Mouse (Mus musculus): ENCODE measurements around the gene Dgkd.

The Dgkd gene

DNA sequence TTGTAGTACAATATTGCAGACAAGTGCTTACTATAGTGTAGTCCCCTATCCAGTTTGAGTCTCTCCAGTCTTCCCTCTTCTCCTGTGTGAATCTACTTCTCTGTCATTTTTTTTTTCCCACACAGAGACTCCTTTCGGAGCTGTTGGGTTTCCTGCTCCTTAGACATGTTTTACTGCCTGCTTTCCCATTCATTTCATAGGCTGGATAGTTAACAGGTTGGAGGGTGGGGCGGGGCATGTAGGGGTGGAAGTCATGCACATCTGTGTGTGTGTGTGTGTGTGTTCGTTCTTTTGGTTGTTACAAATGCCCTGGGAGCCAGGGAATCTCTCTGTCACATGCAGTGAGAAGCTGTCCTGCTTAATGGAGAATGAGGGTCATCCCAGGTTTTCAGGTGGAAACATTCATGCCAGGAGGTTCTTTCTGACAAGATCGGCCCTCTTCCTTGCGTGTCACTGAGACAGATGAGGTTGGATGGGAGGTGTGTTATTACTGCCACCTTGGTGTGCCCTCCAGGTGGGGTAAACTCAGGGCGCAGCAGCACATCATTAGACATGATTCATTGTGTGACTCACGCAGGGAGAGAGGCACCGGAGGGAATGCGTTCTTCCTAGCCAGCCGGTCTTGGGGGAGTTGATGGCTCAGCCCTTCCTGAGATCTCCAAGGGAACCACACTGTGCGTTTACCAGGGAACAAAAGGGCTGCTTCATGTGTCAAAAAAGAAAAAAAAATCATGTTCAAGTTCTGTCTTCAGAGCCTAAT, 4.7 kb upstream of the Dgkd start:
- no peak for DNase-seq (ENCODE audit: low read depth, low spot score)

DNA sequence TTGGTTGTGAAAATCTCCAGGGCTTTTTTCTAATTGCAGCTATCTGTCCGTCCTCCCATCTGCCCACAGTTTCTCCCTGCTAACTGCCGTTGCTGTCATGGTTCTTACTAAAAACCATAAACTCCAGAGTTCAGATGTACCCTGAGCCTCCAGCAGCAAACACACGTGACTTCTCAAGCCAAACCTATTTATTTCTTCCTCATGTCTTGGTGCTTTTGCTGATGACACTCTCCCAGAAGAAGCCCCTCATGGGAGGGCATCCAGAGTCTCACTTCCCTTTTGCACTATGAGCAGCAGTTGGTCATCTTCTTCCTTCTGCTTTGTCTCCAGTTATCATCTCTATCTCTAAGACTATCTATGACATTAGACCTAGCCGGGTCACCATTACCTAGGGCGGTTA, 3.8 kb upstream of the Dgkd start:
- DNase-seq (ENCODE audit: low read depth, low spot score) = no peak

DNA sequence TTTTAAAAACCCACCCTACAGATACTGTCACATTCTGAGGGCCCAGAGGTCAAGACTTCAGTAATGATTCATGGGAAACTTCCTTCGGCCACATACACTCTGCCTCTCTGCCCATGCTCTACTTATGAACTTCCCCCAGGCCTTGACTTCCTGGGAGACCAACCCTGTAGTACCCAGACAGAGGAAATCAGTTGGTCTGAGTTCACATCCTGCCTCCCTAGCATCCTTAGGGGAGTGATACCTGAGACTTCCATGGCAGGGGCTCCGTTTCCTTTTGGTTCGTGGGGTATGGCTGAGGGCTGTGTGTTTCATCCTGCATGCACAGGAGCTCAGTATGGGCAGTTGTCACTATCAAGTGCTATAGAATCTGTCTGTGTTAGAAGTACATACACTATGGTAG, 1.7 kb upstream of the Dgkd start:
- no peak for DNase-seq (ENCODE audit: low read depth, low spot score)

DNA sequence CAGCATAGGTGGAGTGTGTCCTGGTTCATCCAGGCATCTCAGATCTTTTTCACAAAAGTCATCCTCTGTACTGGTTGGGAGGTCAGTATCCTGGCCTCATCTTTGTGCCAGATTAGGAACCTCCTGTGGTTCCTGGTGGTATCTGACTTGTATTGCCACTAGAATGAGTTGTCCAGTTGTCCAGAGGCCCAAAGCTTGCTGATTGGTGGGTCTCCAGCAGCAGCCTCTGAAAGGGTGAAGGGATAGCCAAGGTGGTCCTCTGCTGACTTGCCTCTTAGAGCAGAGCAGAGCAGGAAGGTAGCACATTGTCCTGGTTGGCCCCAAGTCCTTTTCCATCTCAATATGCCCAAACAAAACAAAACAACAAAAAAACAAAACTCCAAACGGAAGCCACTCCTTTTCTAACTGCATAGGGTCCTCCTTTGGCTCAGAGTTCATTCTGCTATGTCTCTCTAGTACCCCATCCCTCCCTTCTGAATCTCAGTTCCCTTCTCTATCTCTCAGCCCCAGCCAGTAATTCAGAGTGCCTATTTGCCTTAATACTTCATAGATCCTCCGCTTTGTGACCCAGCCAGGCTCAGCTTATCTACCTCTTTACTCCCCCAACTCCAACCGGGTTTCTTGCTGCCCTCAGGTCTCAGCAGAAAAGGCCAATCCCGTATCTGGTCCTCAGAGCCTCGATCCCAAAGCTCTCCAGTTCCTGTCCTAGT, 851 bp upstream of the Dgkd start:
- DNase-seq (ENCODE audit: low read depth, low spot score) = no peak

DNA sequence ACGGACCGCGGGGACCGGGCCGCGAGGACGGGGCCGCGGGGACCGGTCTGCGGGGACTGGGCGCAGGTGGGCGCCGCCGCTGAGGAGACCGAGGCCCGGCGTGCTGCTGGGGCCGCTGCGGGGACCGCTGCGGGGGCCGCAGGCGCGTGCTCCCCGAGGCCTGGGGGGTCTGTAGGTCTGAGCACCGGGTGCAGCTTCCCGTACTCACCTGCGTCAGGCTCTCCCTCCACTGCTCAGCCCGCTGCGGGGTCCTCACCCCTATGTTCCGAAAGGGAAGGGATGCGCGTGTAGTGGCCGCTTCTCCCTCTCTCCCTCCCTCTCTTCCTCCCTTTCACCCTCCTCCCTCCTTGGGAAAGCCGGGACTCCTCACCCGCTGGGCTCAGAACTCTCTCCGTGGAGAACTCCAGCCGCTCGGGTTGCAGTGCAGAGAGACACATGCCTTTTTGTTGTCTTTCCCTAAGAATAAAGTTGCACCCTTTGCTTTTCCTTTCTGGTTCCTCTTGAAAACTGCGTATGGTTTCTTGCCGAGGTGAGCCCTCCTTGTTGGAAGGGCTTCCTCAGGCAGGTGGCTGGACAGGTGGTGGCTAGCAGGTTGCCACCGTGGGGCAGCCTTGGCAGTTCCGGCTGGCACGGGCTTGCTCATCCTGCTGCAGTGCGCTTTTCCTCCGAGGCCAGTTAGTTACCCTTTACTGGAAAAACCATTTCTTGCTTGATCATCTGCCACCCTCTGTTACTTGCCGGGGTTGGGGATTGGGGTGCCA, 694 bp downstream of the Dgkd start:
- DNase-seq (ENCODE audit: low read depth, low spot score) = peak; percentile 16

DNA sequence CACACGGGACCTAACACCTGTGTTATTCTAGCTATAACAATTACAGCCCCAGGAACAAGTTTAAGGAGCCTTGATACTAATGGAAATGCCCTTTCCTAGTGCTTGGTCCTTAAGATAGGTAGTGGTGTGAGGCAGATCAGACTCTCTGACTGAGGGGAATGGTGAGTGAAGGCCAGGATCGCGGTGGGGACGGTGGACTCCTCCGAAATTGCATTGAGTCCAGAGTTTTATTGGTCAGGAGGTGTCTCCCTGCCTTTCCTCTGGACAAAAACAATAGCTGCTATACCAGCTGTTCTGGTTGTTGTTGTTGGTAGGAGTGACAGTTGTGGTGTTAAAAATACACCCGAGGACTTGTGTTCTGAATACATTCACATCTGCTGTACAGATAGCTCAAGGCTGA, 1.3 kb downstream of the Dgkd start:
- DNase-seq (ENCODE audit: low read depth, low spot score) = no peak

DNA sequence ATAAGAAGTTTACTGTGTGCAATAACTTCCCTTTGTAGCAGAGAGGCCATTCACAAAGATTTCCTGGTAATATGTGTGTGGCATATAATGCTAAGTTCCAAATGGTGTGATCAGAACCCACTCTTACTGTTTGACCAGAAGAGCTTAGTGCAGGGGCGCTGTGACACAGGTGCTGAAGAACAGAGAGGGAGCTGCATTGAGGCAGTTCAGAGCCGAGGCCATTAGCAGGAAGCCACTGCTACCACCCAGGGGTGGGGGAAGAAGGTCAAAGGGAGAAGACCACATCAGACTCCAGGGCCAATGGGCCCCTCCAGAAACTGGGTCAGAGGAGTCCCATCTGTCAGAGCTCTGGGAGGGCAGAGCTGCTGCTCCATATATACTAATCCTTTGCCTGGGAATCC, 1.8 kb downstream of the Dgkd start:
- no peak for DNase-seq (ENCODE audit: low read depth, low spot score)

DNA sequence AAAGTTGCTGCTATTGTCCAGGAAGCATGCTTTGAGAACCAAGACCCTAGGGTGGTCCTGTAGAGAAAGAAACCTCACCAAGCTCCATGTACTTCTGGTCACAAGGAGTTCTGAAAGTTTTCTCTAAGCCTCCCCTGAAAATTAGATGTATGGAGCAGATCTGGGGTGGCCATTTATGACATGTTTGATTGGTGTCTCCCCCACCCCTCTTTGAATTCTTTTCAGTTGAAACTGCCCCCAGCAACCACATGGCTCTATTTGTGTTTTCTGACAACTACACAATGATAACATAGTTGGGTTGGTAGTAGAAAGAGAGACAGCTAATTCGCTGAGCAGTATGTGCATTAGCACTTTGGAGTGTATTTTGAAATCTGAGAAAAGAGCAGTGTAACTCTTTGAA, 2.4 kb downstream of the Dgkd start:
- no peak for DNase-seq (ENCODE audit: low read depth, low spot score)

DNA sequence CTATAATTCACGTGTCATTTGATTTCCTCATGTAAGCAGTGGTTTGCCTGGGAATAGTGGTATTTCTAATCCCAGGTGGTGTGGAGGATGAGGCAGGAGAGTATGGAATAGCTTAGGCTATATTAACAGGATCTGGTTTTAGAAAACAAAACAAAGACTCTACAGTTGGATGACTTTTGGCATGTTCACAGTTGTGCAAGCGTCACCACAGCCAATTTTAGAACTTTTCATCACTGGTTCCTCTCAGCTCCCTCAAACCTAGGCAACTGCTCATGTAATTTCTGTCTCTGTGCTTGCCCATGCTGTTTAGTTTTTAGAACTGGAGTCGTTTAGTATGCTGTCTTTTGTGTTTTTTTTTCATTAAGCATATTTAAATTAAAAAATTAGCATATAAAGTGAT, 3.7 kb downstream of the Dgkd start:
- DNase-seq (ENCODE audit: low read depth, low spot score) = no peak

DNA sequence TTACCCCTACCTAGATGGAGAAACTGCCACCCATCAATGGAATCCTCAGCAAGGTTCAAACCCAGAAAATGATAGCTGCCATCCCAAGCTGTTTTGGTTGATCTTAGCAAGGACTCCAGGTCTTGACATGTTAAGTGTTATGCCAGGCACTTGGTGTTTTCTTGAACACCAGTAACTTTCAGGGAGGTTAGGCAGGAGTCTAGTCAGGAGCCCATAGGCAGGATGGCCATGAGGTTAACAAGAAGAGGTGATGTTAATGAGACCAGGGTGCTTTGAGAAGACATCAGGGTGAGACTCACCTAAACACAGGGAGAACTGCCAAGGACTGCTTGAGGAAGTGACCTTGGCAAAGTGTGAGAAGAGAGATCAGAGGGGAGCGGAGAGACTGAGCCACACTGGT, 4.9 kb downstream of the Dgkd start:
- no peak for DNase-seq (ENCODE audit: low read depth, low spot score)

DNA sequence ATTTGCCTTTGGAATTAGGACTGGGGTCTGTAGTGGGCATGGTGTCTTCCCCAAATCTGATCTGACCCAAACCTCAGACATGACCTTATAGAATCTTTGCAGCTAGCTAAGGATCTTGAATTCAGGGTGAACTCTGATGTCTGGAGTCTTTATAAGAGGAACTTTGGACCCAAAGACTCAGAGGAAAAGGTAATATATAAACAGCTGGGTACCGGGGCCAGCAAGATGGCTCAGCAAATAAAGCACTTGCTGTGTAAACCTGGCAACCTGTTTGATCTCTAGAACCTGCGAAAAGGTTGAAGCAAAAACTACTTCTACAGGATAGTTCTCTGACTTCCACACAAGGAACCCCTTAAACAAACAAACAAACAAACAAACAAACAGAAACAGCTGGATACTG, 5.4 kb downstream of the Dgkd start:
- DNase-seq (ENCODE audit: low read depth, low spot score) = no peak

DNA sequence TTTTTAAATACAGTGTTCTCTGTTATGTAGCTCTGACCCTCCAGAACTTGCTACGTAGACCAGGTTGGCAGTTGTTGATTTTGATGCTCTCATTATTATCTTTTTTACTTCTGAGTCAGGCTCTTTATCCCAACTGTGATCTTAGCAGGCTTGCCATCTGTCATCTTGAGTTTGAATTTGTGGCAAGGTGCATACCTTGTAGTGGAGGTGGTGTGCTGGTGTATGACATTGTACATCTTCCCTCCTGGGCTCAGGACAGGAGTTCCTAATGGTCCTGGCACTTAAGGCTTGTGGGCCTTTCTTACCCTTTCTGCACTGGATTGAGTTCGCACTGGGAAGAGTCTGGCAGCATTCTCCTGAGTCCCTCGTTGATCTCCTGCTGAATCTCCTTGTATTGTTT, 10.5 kb downstream of the Dgkd start:
- no peak for DNase-seq (ENCODE audit: low read depth, low spot score)

DNA sequence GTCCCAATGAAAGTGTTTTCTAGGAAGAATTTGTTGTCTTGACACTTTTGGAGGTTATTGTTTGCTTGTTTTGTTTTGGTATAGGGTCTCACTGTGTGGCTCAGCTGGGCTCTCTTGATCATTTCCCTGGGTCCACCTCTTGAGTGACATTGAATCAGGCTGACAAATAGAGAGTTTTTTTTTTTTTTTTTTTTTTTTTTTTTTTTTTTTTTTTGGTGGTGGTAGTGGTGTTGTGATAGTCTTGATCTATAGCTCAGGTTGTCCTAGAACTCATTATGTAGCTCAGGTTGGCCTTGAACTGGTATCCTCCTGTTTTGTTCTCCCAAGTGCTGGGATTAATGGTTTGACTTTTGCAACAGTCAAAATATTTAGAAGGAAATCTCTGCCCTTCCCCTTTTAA, 11.8 kb downstream of the Dgkd start:
- no peak for DNase-seq (ENCODE audit: low read depth, low spot score)

DNA sequence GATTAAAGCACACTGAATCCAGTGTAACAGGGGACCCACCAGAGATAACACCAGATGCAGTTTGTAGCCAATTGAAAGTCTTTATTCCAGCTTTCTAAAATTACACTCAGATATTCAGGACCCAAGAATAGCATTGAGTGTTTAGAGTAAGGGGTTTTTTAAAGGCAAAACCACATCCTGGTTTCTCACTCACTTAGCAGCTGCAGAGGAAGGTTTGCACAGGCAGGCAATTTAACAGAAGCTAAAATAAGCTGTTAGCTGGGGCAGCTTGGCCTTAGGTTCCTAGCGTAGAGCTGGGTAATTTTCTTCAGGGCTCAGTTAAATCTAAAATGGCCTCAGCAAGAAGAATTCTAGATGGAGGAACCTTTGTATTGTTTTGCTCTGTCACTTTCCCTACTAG, 13.6 kb downstream of the Dgkd start:
- DNase-seq (ENCODE audit: low read depth, low spot score) = no peak

DNA sequence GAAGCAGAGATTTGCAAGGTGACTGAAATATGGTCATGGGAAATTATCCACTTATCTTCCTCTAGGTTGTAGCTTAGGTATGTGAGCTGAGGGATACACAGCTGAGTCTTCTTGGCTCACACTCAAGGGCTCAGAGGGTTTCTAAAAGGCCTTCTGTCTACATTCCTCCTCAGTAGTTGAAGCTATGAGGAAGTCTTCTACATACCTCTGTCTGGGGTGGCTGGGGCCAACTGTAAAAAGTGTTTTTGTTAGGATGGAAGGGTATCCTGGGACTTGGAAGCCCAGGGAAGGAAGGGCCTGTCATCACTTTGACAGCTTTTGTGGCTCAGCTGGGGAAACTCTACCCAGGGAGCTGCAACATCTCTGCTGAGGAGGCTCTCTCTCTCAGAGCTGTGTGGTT, 18.5 kb downstream of the Dgkd start:
- no peak for DNase-seq (ENCODE audit: low read depth, low spot score)

DNA sequence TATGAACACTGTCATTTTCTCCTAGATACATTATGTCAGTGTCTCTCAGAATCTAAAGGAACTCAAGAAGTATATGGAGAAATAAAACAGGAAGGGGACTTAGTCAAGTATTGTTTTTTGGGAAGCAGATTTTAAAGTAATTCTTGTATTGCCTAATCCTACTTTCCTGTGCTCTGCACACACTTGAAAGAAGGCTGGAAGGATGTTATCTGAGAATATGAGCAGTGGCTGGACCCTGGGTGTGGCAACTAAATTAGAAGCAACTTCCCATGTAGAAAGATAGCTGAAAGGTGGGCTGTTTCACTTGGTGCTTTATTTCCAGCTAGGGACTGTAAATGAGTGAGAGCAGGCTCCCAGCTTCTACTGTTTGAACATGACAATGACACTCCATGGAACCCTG, 20.0 kb downstream of the Dgkd start:
- no peak for DNase-seq (ENCODE audit: low read depth, low spot score)

DNA sequence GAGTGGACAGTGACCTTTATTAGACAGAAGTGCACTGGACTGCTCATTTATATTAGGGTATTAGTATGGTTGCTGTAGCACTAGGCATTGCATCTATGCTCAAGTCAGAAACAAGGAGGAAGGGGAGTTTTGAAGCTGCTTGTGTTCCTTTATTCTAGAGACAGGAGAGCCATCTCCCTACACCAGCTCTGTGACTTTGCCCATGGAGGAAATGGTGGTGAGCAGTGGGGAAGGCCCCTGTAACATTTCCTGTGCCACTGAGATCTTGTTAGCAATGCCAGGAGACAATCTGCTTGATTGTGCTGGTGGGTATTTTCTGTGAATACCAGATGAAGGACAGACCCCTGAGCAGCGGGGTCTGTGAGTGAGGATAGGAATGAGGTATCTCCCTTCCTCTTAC, 23.0 kb downstream of the Dgkd start:
- DNase-seq (ENCODE audit: low read depth, low spot score) = no peak

DNA sequence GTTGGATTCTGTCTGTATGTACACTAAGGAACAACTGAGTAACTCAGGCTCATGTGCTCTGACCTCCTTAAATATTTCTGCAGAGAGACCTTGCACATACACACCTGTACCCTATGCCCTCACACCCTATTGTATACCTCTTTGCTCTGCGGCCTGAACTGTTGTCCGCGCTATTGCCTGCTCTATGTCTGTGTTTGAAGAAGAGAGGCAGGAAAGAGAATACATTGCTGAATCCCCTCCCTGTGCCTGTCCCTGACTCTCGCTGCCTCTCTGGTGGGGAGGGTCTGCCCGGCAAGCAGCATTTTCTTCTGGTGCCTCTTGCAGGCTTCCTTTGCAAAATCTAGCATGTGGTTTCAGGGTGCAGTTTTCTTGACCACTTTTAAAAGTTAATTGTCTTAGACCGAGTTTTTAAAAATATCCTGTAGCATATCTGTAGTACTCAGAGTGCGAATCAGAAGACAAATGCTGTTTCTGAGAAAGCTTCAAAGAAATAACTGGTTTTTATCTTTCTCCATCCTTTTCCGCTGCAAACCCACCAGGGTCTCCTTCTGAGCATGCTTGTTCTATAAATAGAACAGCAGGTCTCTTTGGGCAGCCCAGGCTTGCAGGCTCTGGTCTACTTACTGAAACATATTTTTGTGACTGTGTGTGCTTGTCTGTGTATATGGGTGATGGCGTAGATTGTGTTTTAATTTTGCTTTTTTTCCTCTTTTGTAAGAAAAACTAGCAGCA, 24.6 kb downstream of the Dgkd start:
- no peak for DNase-seq (ENCODE audit: low read depth, low spot score)

DNA sequence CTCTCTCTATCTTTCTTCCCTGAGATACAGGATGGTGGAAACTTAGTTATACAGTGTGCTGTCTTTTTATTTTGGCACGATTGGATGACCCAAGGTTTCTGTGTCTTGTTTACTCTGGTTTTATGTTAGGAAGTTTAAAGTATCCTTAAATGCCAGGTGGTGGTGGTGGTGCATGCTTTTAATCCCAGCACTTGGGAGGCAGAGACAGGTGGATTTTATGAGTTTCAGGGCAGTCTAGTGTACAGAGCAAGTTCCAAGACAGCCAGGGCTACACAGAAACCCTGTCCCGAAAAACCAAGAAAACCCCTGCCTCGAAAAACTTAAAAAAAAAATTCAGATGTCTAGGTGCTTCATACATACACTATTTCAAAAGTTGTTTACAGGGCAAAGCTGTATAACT, 25.9 kb downstream of the Dgkd start:
- no peak for DNase-seq (ENCODE audit: low read depth, low spot score)

DNA sequence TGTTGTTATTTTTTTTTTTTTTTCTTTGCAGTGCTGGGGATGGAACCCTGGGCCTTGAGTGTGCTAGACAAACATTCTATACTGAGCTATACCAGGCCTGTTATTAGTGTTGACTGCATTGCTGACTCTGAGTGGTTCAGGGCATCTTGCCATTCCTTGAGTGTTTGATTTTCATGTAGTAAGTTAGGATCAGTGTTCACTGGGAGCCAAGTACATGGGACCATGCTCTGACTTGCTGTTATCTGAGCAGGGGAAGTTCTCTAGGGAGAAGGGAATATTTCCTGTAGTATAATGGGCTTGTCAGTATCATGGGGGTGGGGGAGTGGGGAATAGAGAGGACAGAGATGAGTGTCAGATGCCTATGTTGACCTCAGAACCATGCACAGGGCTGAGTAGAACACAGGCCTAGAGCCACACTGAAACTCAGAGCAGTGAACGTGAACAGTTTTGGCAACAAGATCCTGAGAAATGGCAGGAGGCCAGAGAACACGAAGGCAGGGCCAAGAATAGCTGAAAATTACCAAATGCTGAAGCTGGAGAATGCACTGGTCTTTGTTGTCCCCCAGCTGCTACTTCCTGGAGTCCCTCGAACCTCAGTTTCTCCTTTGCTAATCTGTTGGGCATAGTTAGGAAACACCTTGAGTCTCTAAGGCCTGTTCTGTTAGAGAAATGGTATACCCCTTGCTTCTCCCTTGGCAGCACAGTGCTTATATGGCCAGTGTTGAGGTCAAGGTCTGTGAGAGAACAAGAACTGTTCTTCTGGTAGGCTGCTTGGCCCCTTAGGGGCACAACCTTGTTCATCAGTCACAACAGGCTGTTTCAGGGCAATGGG, 26.6 kb downstream of the Dgkd start:
- DNase-seq (ENCODE audit: low read depth, low spot score) = no peak

DNA sequence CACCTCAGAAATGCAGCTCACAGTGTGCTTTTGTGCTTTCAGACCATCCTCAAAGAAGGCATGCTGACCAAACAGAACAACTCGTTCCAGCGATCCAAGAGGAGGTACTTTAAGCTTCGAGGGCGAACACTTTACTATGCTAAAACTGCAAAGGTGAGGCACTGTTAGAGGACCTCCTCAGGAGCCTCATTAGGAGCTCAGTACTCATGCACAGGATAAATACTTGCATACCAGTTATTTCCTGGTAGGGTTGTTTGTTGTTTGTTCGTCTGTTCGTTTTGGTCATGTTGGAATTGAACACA, 27.2 kb downstream of the Dgkd start:
- no peak for DNase-seq (ENCODE audit: low read depth, low spot score)

All from forelimb bud, embryonic 11.5 days (tissue).